Mouse (Mus musculus) thymus, postnatal 25 days (tissue): ENCODE data around the gene Naa80.

Experiments used
- DNase-seq: peaks from one replicate; pipeline ENCODE4 v3.0.0; 2022

Gene Naa80

GRCm38 (mm10) chr9:107624539-107624938, 45.9 kb downstream of the Naa80 start:
- peak; percentile 69 for DNase-seq

- no peak for DNase-seq
Measured at GRCm38 (mm10) chr9:107624951-107625350, 46.3 kb downstream of the Naa80 start.

GRCm38 (mm10) chr9:107625351-107626128, 46.9 kb downstream of the Naa80 start:
- peak; percentile 40 for DNase-seq

- DNase-seq: no peak
Measured at GRCm38 (mm10) chr9:107626158-107626843, 47.6 kb downstream of the Naa80 start.

- DNase-seq: peak; percentile 95
Measured at GRCm38 (mm10) chr9:107626844-107627277, 48.2 kb downstream of the Naa80 start.

- DNase-seq: no peak
Measured at GRCm38 (mm10) chr9:107627387-107628255, 48.9 kb downstream of the Naa80 start.

- DNase-seq: no peak
Measured at GRCm38 (mm10) chr9:107628721-107629410, 50.2 kb downstream of the Naa80 start.

- peak; percentile 46 for DNase-seq
Measured at GRCm38 (mm10) chr9:107629411-107629730, 50.7 kb downstream of the Naa80 start.

- peak; percentile 71 for DNase-seq
Measured at GRCm38 (mm10) chr9:107629901-107630425, 51.3 kb downstream of the Naa80 start.

GRCm38 (mm10) chr9:107630576-107630975, 51.9 kb downstream of the Naa80 start:
- no peak for DNase-seq

- DNase-seq: no peak
Measured at GRCm38 (mm10) chr9:107631311-107631826, 52.7 kb downstream of the Naa80 start.

GRCm38 (mm10) chr9:107631861-107632260, 53.2 kb downstream of the Naa80 start:
- no peak for DNase-seq

GRCm38 (mm10) chr9:107632478-107632877, 53.8 kb downstream of the Naa80 start:
- DNase-seq: peak; percentile 33

GRCm38 (mm10) chr9:107633091-107633660, 54.5 kb downstream of the Naa80 start:
- peak; percentile 91 for DNase-seq
